Mouse (Mus musculus): ENCODE results near the gene Adal. TPM values are rescaled to one million over a fixed set of nuclear protein-coding genes. Genes with fewer than 3 reads are reported as not detected.

The Adal gene
- total RNA-seq, 2 experiments from 2014 or later, result 11.8 to 12.3 TPM

DNA sequence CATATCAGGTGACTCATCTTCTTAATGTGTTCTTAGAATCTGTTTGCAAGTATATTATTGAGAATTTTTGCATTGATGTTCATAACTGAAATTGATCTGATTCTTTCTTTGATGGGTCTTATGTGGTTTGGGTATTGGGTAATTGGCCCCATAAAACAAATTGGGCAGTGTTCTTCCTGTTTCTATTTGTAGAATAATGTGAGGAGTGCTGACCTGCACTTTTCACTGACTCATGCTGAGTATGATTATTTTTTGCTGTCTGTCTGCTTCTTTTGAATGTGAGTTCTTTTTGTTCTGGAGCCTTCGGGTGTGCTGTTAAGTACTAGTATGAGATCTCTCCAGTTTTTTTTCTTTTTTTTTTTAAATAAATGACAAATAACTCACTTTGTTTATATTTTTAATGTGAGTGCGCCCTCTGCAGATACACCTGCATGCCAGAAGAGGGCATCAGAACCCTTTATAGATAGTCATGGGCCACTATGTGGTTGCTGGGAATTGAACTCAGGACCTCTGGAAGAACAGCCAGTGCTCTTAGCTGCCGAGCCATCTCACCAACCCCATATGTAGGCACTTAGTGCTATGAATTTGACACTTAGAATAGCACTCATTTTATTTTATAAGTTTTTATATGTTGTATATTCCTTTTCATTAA lies 38.7 kb downstream of the Adal start:
- DNase-seq, result no peak

DNA sequence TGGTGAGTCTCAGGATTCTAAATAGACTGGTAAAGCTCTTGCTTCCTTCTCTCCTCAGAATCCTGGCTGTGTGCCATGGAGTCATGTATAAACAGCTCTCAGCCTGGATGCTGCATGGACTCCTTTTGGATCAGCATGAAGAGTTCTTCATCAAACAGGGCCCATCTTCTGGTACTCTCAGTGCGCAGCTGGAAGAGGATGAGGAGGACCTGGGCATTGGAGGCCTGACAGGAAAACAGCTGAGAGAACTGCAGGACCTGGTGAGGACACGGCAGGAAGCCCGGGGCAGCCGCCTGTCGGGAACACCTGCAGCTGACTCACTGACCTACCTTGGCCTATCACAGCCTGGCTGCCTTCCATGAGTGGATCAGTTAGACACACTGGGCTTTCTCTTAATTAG lies 43.2 kb downstream of the Adal start:
- no peak for DNase-seq

GRCm38 (mm10) chr2:121184142-121184541 lies 43.9 kb downstream of the Adal start:
- DNase-seq, result no peak

DNA sequence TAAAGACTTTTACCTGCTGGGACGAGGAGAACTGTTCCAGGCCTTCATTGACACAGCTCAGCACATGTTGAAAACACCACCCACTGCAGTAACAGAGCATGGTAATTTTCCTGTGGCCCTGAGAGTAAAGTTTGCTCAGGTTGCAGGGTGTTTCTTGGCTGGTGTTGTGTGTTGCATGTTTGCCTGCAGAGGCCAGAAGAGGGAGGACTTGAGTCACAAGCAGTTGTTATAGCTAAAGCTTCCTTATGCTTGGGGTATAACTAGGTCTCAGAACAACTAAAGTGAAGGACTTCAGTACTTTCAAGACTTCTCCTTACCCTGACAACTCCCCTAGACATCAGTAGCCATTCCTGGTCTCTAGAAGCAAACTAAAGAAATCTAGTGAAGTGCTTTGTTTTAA lies 48.3 kb downstream of the Adal start:
- DNase-seq, result no peak

- no peak for DNase-seq
These were observed 55.2 kb downstream of the Adal start for GRCm38 (mm10) chr2:121195466-121195865.

DNA sequence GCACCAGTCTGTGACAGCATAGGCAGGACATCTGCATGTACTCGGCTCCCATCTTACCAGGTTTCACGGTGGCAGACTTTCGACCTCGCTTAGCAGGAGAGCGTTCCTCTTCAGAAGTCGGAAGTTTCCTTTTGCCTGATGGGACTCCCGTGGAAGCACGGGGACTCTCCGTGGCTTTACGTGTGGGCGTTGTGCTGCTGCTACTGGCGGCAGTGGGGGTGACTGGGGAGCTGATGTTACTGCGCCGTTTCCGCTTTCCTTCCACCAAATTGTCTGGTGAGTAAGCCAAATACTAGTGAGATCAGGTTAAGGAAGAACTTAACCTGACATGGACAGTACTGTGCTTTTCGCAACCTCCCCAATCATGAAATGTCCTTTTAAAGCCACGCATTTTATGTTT lies 64.0 kb downstream of the Adal start:
- no peak for DNase-seq

Other genes with a start within 250 kb of the Adal start
- 10 to 100 TPM; 27.4 to 27.5 TPM for gene Ubr1, start 169.7 kb upstream of the Adal start, total RNA-seq (2021)
- 1 to 10 TPM; 1.8 to 2.3 TPM for gene Tmem62, start 163.4 kb upstream of the Adal start, total RNA-seq (2021)
- 10 to 100 TPM; 26.1 to 29.3 TPM for gene Ccndbp1, start 132.0 kb upstream of the Adal start, total RNA-seq (2021)
- gene Epb42, start 103.4 kb upstream of the Adal start, total RNA-seq (2021), result under 1 TPM; 0.48 to 0.61 TPM
- gene Tgm5, start 54.6 kb upstream of the Adal start, total RNA-seq (2021), result not detected
- gene Tgm7, start 30.6 kb upstream of the Adal start, total RNA-seq (2021), result not detected
- gene Lcmt2, start 225 bp downstream of the Adal start, total RNA-seq (2021), result 10 to 100 TPM; 11.2 to 14.3 TPM
- gene Tubgcp4, start 30.2 kb downstream of the Adal start, total RNA-seq (2021), result 10 to 100 TPM; 23.5 to 23.8 TPM
- 1 to 10 TPM; 7.6 to 8.3 TPM for gene Zscan29, start 30.7 kb downstream of the Adal start, total RNA-seq (2021)
- gene Trp53bp1, start 131.0 kb downstream of the Adal start, total RNA-seq (2021), result 10 to 100 TPM; 66.8 to 67.9 TPM
- gene Map1a, start 149.2 kb downstream of the Adal start, total RNA-seq (2021), result 10 to 100 TPM; 16.5 to 18.2 TPM
- 10 to 100 TPM; 22.4 to 22.8 TPM for gene Ppip5k1, start 215.0 kb downstream of the Adal start, total RNA-seq (2021)
- gene Ckmt1, start 217.3 kb downstream of the Adal start, total RNA-seq (2021), result 1 to 10 TPM; 1.1 to 2.9 TPM
- not detected for gene Strc, start 246.7 kb downstream of the Adal start, total RNA-seq (2021)